Mouse (Mus musculus) heart, embryonic 13.5 days (tissue): ENCODE measurements around the gene Rabl6. TPM values are rescaled to one million over a fixed set of nuclear protein-coding genes. Genes with fewer than 3 reads are reported as not detected.
A peak's percentile ranks its signal among the peaks of the same experiment; 100 is the strongest.

Experiments
- ATAC-seq: fragments of 200-750 bp; cut with Nextera tagmentation; 2 replicates; pipeline ENCODE4 v1.8.0; 2017; ENCODE audit warnings: moderate TSS enrichment; ENCODE audit not compliant: insufficient number of reproducible peaks, low FRiP score, low TSS enrichment; ENCODE audit errors: extremely low read depth
- H3K27ac ChIP-seq: fragments of 300-500 bp; sonication (generic); replicated peaks from 2 replicates; pipeline ENCODE4 v1.5.1; 2015; ENCODE audit warnings: moderate library complexity, mild to moderate bottlenecking, inconsistent platforms
- H3K27me3 ChIP-seq: fragments of 300-500 bp; sonication (generic); replicated peaks from 2 replicates; pipeline ENCODE4 v1.6.1; 2015; ENCODE audit warnings: mild to moderate bottlenecking, inconsistent platforms
- H3K36me3 ChIP-seq: fragments of 300-500 bp; sonication (generic); 2 replicates; pipeline ENCODE4 v1.6.1; 2015; ENCODE audit warnings: mild to moderate bottlenecking, inconsistent platforms
- H3K4me1 ChIP-seq: fragments of 300-500 bp; sonication (generic); 2 replicates; pipeline ENCODE4 v1.6.1; 2015; ENCODE audit warnings: inconsistent platforms
- H3K4me2 ChIP-seq: fragments of 300-500 bp; sonication (generic); 2 replicates; pipeline ENCODE4 v1.6.1; 2015; ENCODE audit warnings: inconsistent platforms, mild to moderate bottlenecking, moderate library complexity
- H3K4me3 ChIP-seq: fragments of 300-500 bp; sonication (generic); 2 replicates; pipeline ENCODE4 v1.5.1; 2015; ENCODE audit warnings: moderate library complexity, mild to moderate bottlenecking, inconsistent platforms
- H3K9ac ChIP-seq: fragments of 300-500 bp; sonication (generic); 2 replicates; pipeline ENCODE4 v1.6.1; 2015; ENCODE audit warnings: inconsistent platforms, mild to moderate bottlenecking, moderate library complexity
- H3K9me3 ChIP-seq: fragments of 300-500 bp; sonication (generic); 2 replicates; pipeline ENCODE4 v1.6.1; 2016; ENCODE audit warnings: inconsistent platforms
- WGBS: fragments of 180-500 bp; shearing (Covaris S2); methylation state at CpG from one replicate; pipeline ENCODE4 v1.1.7; 2015; ENCODE audit warnings: mixed read lengths; 5-methylcytosine and 5-hydroxymethylcytosine counted together
- polyA plus RNA-seq: library from polyadenylated mRNA; unstranded; fragments of >200 nt; fragmentation: Nextera tagmentation; extraction: Ambion mirVana; gene quantifications from 2 replicates; pipeline ENCODE4 v1.2.1, GENCODE M21; 2015

Gene Rabl6
- polyA plus RNA-seq, 1 experiment from 2014 or later, result 42.9 TPM

GRCm38 (mm10) chr2:25625986-25626385 is 17.7 kb upstream of the Rabl6 start:
- Histone ChIP-seq H3K4me2 (no peak overlapping the region), H3K9ac (no peak overlapping the region), H3K27ac (no peak overlapping the region), H3K9me3 (no peaks in the 10 kb centered on the region), H3K27me3 (0 out of 2 replicates have a peak, but pooled peaks cover 6% of the 10 kb centered on the region), H3K36me3 (no peaks in the 10 kb centered on the region), H3K4me3 (no peak overlapping the region), H3K4me1 (peaks cover 13% of the 10 kb centered on the region)
- WGBS, result 61% methylated on average over 5 of the region's 5 CpGs
- no peak for ATAC-seq

DNA sequence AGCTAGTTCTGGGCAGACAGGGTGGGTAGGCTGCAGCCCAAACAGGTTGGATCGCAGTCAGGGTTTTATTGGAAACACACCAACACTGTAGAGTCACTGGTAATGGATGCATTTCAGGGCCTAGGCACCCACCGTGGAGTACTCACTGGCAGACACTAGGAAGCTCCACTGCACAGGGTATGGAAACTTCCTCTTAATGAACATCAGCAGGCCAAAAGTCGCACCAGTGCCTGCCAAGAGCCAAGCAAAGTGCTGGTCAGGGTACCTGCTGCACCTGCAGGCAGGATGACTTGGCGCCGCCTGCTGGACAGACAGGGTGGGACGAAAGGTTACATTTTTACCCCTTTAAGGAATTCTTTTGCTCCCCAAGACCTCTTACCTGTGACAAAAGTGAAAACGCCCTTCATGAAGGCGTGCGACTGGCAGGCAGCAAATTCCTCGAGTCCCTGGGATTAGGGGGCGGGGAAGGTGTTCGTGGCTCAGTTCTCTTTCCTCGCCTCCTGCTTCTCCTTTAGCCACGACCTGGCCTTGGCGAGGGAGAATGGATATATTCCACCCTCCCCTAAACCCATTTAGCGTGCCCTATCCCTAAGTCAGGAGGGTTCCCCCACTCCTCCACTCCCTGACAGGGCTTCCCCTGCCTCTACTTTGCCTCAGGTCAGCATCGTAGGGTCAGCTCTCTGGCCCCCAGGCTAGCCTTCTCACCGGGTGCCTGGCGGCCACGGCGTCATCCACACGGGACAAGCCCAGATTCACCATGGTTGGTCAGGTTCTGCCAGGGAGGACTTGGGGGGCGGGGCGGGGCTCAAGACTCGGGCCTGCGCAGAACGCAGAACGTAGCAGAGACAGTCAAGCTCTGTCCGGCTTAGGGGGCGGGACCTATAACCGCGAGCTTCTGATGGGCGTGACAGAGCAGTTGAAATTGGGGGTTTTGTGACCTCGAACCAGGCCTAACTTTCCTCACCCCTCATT is 13.2 kb upstream of the Rabl6 start, which contains the start of gene Tmem141:
TSS of gene Tmem141 (minus strand) at position 777 of the 972 bp plus-strand sequence.
- Histone ChIP-seq H3K27me3 (peaks cover 39% of the 10 kb centered on the region), H3K9me3 (no peaks in the 10 kb centered on the region), H3K36me3 (no peaks in the 10 kb centered on the region), H3K4me3 (peak within 1 kb of the TSS; percentile 54), H3K4me2 (peak within 1 kb of the TSS; percentile 75), H3K9ac (peak within 1 kb of the TSS; percentile 71), H3K4me1 (peaks cover 14% of the 10 kb centered on the region), H3K27ac (peak within 1 kb of the TSS; percentile 31; the same call in 1 of the 2 replicates)
- WGBS, result 7% methylated on average over 34 of the region's 34 CpGs
- ATAC-seq, result peak; percentile 82

DNA sequence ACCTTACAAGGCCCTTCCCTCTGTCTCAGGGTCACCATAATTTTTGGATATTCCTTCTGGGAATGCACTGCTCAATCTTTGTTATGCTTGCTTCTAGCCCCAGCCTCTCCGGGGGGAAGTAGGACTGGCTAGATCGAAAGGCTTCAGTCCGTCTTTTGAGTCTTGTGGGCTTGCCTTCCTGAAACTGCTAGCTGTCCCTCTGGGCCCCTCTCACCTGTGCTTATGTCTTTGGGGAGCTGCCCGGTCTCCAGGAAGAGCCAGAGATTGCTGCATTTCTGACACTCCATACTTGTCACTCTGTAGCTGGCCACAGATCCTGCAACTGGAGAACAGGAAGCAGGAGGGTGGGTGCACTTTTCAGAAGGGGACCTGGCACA is 12.5 kb upstream of the Rabl6 start:
- Histone ChIP-seq H3K9ac (peak overlapping the region; percentile 71; the same call in 1 of the 2 replicates), H3K27ac (no peak overlapping the region), H3K4me2 (peak overlapping the region; percentile 75), H3K9me3 (no peaks in the 10 kb centered on the region), H3K36me3 (no peaks in the 10 kb centered on the region), H3K4me1 (peaks cover 21% of the 10 kb centered on the region), H3K27me3 (peaks cover 41% of the 10 kb centered on the region), H3K4me3 (no peak overlapping the region; the same call in 1 of the 2 replicates)
- 76% methylated on average over 4 of the region's 4 CpGs for whole genome bisulfite sequencing
- ATAC-seq, result no peak

DNA sequence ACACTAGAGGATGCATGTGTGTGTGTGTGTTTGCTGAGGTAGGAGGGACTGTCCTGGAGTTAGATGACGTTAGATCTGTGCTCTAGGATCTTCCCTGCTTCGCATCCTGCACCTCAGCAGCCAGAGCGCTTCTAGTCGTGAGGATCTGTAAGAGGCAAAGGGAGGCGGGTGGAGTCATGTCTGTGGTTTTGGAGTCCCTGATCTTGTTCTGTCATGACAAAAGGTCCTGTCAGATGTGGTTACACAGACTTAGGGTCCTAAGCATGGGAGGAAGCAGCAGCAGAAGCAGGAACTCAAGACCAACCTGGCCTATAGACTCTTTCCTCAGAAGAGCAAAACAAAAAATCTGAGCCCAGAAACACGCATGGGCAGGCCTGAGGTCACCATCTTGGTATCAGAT is 12.1 kb upstream of the Rabl6 start:
- Histone ChIP-seq H3K27me3 (peaks cover 45% of the 10 kb centered on the region), H3K9me3 (no peaks in the 10 kb centered on the region), H3K36me3 (no peaks in the 10 kb centered on the region), H3K4me3 (no peak overlapping the region), H3K4me2 (no peak overlapping the region), H3K9ac (no peak overlapping the region; the same call in 1 of the 2 replicates), H3K4me1 (peaks cover 23% of the 10 kb centered on the region), H3K27ac (no peak overlapping the region)
- WGBS, result 67% methylated on average over 6 of the region's 6 CpGs
- ATAC-seq, result no peak

- H3K27me3 ChIP-seq, result peaks cover 73% of the 10 kb centered on the region
- H3K4me1 ChIP-seq, result peaks cover 23% of the 10 kb centered on the region
- H3K36me3 ChIP-seq, result no peaks in the 10 kb centered on the region
- no peaks in the 10 kb centered on the region for H3K9me3 ChIP-seq
- no peak within 1 kb of the TSS for H3K4me3 ChIP-seq
- H3K27ac ChIP-seq, result no peak within 1 kb of the TSS
- no peak for ATAC-seq
- peak within 1 kb of the TSS; percentile 42; the same call in 1 of the 2 replicates for H3K4me2 ChIP-seq
- no peak within 1 kb of the TSS for H3K9ac ChIP-seq
- 61% methylated on average over 3 of the region's 3 CpGs for WGBS
Measured at GRCm38 (mm10) chr2:25617578-25617977, 9.3 kb upstream of the Rabl6 start, which contains the start of gene Ccdc183. TSS of gene Ccdc183 (minus strand) at chr2:25617678.

DNA sequence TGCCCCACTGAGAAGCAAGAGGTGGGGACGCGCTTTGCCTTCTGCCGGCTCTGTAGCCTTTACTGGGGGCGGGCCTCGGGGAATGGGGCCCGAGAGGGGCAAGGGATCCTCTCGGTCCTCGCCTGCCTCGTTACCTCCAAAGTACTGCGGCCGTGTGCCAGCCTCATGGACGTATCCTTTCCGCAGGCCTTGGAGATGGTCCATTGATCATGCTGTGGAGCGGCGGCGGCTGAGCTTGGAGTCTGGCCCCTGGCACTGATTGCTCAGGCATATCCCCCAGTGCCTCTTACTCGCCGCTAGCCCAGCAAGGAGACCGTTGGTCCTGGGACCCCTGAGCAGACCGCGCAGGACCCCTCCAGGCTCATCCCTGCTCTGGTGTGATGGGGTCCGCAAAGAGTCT is 8.1 kb upstream of the Rabl6 start:
- H3K9ac ChIP-seq, result peak overlapping the region; percentile 15; the same call in 1 of the 2 replicates
- peaks cover 14% of the 10 kb centered on the region for H3K4me1 ChIP-seq
- no peaks in the 10 kb centered on the region for H3K9me3 ChIP-seq
- H3K27ac ChIP-seq, result no peak overlapping the region
- H3K4me3 ChIP-seq, result peak overlapping the region; percentile 13; the same call in 1 of the 2 replicates
- peak overlapping the region; percentile 42 for H3K4me2 ChIP-seq
- WGBS, result 14% methylated on average over 22 of the region's 22 CpGs
- ATAC-seq, result no peak
- no peaks in the 10 kb centered on the region for H3K36me3 ChIP-seq
- peaks cover 84% of the 10 kb centered on the region for H3K27me3 ChIP-seq

- H3K4me1 ChIP-seq, result peaks cover 24% of the 10 kb centered on the region
- H3K9ac ChIP-seq, result peak overlapping the region; percentile 100; the same call in 1 of the 2 replicates
- 72% methylated on average over 10 of the region's 10 CpGs for WGBS
- no peak overlapping the region for H3K27ac ChIP-seq
- peaks cover 31% of the 10 kb centered on the region for H3K27me3 ChIP-seq
- H3K4me2 ChIP-seq, result peak overlapping the region; percentile 78
- H3K9me3 ChIP-seq, result no peaks in the 10 kb centered on the region
- ATAC-seq, result no peak
- H3K4me3 ChIP-seq, result peak overlapping the region; percentile 100
- H3K36me3 ChIP-seq, result peaks cover 9% of the 10 kb centered on the region; the same call in 1 of the 2 replicates
Measured at GRCm38 (mm10) chr2:25608671-25609070, 350 bp upstream of the Rabl6 start.

GRCm38 (mm10) chr2:25602526-25602925 is 5.8 kb downstream of the Rabl6 start:
- no peaks in the 10 kb centered on the region for H3K9me3 ChIP-seq
- no peak overlapping the region for H3K4me2 ChIP-seq
- H3K27me3 ChIP-seq, result no peaks in the 10 kb centered on the region
- peaks cover 34% of the 10 kb centered on the region for H3K4me1 ChIP-seq
- H3K36me3 ChIP-seq, result peaks cover 69% of the 10 kb centered on the region
- no peak overlapping the region for H3K9ac ChIP-seq
- no peak overlapping the region for H3K27ac ChIP-seq
- no peak overlapping the region for H3K4me3 ChIP-seq
- ATAC-seq, result no peak
- WGBS, result 87% methylated on average over 5 of the region's 5 CpGs

GRCm38 (mm10) chr2:25600037-25600436 is 8.3 kb downstream of the Rabl6 start:
- Histone ChIP-seq H3K27me3 (no peaks in the 10 kb centered on the region), H3K27ac (no peak overlapping the region), H3K9ac (no peak overlapping the region), H3K9me3 (no peaks in the 10 kb centered on the region), H3K4me3 (no peak overlapping the region), H3K4me1 (peaks cover 17% of the 10 kb centered on the region), H3K4me2 (no peak overlapping the region), H3K36me3 (peaks cover 94% of the 10 kb centered on the region)
- WGBS, result 90% methylated on average over 2 of the region's 2 CpGs
- ATAC-seq, result no peak

GRCm38 (mm10) chr2:25598749-25599148 is 9.6 kb downstream of the Rabl6 start:
- no peak for ATAC-seq

GRCm38 (mm10) chr2:25596765-25597510 is 11.4 kb downstream of the Rabl6 start:
- WGBS, result 95% methylated on average over 5 of the region's 5 CpGs
- Histone ChIP-seq H3K9me3 (no peaks in the 10 kb centered on the region), H3K4me3 (no peak overlapping the region), H3K27me3 (no peaks in the 10 kb centered on the region), H3K9ac (no peak overlapping the region), H3K4me2 (no peak overlapping the region), H3K36me3 (peaks cover 96% of the 10 kb centered on the region), H3K27ac (no peak overlapping the region), H3K4me1 (peaks cover 17% of the 10 kb centered on the region)
- no peak for ATAC-seq

More at GRCm38 (mm10) chr2:25598749-25599148, 9.6 kb downstream of the Rabl6 start:
- 75% methylated on average over 1 of the region's 1 CpGs for WGBS
- Histone ChIP-seq H3K27ac (no peak overlapping the region), H3K9me3 (no peaks in the 10 kb centered on the region), H3K9ac (no peak overlapping the region), H3K27me3 (no peaks in the 10 kb centered on the region), H3K4me1 (peaks cover 17% of the 10 kb centered on the region), H3K36me3 (peaks cover 95% of the 10 kb centered on the region), H3K4me2 (no peak overlapping the region), H3K4me3 (no peak overlapping the region)
